Mouse (Mus musculus): ENCODE measurements at regions not wholly inside any gene's neighbourhood (a gene's known extent, or its start where the extent isn't known, plus 50 kb on each side); places are given as distances from the start of the nearest gene placed in this dataset.

- DNase-seq (ENCODE audit: low spot score): no peak
Measured at GRCm38 (mm10) chr15:51565543-51565942, 2319.2 kb upstream of the Gm7489 start.

- no peak for DNase-seq (ENCODE audit: low spot score)
Measured at GRCm38 (mm10) chr15:51570631-51571030, 2314.1 kb upstream of the Gm7489 start.

GRCm38 (mm10) chr15:51574538-51575105 lies 2310.1 kb upstream of the Gm7489 start:
- no peak for DNase-seq (ENCODE audit: low spot score)

- DNase-seq (ENCODE audit: low spot score): no peak
Measured at GRCm38 (mm10) chr15:51583636-51584035, 2301.1 kb upstream of the Gm7489 start.

- no peak for DNase-seq (ENCODE audit: low spot score)
Measured at GRCm38 (mm10) chr15:51586146-51586545, 2298.6 kb upstream of the Gm7489 start.

- no peak for DNase-seq (ENCODE audit: low spot score)
Measured at GRCm38 (mm10) chr15:51591406-51592068, 2293.2 kb upstream of the Gm7489 start.

GRCm38 (mm10) chr15:51592069-51592435 lies 2292.7 kb upstream of the Gm7489 start:
- DNase-seq (ENCODE audit: low spot score): no peak

- DNase-seq (ENCODE audit: low spot score): no peak
Measured at GRCm38 (mm10) chr15:51592511-51593498, 2291.9 kb upstream of the Gm7489 start.

- DNase-seq (ENCODE audit: low spot score): no peak
Measured at GRCm38 (mm10) chr15:51594060-51594459, 2290.6 kb upstream of the Gm7489 start.

GRCm38 (mm10) chr15:51595655-51596054 lies 2289.1 kb upstream of the Gm7489 start:
- DNase-seq (ENCODE audit: low spot score): no peak

GRCm38 (mm10) chr15:51597841-51598240 lies 2286.9 kb upstream of the Gm7489 start:
- no peak for DNase-seq (ENCODE audit: low spot score)

- DNase-seq (ENCODE audit: low spot score): no peak
Measured at GRCm38 (mm10) chr15:51601128-51601855, 2283.4 kb upstream of the Gm7489 start.

- DNase-seq (ENCODE audit: low spot score): no peak
Measured at GRCm38 (mm10) chr15:51621455-51621854, 2263.3 kb upstream of the Gm7489 start.

- no peak for DNase-seq (ENCODE audit: low spot score)
Measured at GRCm38 (mm10) chr15:51627463-51627862, 2257.2 kb upstream of the Gm7489 start.

- no peak for DNase-seq (ENCODE audit: low spot score)
Measured at GRCm38 (mm10) chr15:51628518-51628917, 2256.2 kb upstream of the Gm7489 start.

- DNase-seq (ENCODE audit: low spot score): no peak
Measured at GRCm38 (mm10) chr15:51631881-51632280, 2252.8 kb upstream of the Gm7489 start.

- DNase-seq (ENCODE audit: low spot score): no peak
Measured at GRCm38 (mm10) chr15:51633068-51633467, 2251.6 kb upstream of the Gm7489 start.

GRCm38 (mm10) chr15:51634726-51635125 lies 2250.0 kb upstream of the Gm7489 start:
- DNase-seq (ENCODE audit: low spot score): no peak

GRCm38 (mm10) chr15:51635129-51635920 lies 2249.4 kb upstream of the Gm7489 start:
- no peak for DNase-seq (ENCODE audit: low spot score)

GRCm38 (mm10) chr15:51637570-51637969 lies 2247.1 kb upstream of the Gm7489 start:
- no peak for DNase-seq (ENCODE audit: low spot score)

GRCm38 (mm10) chr15:51643772-51644311 lies 2240.9 kb upstream of the Gm7489 start:
- DNase-seq (ENCODE audit: low spot score): no peak

Measured in T-cell, adult 2 months (primary cell).